Mouse (Mus musculus) cerebellum, postnatal 36 days (tissue): Measurements from ENCODE around the gene S100a3.

Experiments
- DNase-seq, 2 experiments: peaks; one replicate each; pipeline ENCODE4 v3.0.0; 2021 to 2022; ENCODE audit warnings: mixed read lengths in 2 of 2

The S100a3 gene

GRCm38 (mm10) chr3:90631984-90632383, 71.6 kb downstream of the S100a3 start:
- no peak for DNase-seq

GRCm38 (mm10) chr3:90638511-90639275, 78.3 kb downstream of the S100a3 start:
- DNase-seq, result no peak

DNA sequence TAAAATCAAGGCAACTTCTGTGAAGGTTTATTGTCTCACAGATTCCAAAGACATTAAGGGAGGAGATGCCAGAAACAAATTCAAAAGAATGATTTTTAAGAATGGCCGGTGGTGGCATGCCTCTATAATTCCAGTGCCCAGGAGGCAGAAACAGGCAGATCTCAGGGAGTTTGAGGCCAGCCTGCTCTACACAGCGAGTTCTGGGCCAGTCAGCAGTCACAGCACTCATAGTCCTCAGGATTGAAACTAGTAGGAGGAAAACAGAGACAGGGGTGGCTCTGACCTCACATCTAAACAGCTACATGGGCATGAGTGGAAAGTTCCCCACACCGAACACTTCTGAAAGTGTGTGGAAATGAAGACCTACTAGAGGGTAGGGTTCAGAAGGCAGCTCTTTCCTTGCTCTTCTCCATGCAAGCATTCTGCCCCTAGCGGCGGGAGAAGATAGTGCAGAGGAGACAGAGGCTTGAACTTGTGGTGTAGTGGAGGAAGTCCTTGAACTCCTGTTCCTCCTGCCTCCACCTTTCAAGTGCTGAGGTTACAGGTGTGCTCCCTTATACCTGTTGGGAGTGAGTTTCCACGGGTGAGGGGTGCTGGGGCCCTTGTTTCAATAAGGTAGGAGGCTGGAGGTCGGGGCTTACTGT, 79.3 kb downstream of the S100a3 start:
- DNase-seq, result peak in 1 of 2 experiments; percentile 6

DNA sequence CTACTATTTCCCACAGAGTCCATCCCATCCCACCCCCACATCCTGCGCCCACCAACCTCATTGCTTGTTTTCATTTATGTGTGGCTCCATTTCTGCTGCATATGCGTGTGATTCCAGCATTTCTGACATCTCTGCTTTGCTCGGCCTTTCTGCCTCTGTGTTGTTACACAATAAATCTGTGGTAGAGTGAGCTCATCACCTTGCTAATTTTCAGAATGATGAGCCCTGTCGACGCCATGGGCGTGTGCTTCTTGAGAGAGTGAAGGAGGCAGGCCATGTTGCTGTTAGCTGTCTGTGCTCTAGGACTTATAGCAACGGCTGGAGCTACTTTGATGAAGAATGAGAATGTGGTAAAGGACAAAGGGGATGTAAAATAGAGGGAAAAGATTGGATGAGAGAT, 80.6 kb downstream of the S100a3 start:
- no peak for DNase-seq

DNA sequence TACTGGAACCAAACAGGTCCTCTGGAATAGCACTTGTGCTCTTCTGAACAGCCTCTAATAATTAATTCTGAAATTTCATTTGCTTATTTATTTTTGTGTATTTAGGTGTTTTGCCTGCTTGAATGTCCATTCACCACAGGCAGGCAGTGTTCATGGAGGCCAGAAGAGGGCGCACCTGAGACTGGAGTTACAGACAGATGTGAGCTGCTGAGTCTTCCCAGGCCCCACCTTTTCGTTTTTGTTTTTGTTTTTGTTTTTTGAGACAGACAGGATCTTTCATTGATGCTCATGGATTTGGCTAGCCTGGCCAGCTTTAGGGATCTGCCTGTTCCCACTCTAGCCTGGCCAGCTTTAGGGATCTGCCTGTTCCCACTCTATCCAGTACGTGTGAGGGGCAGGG, 83.8 kb downstream of the S100a3 start:
- peak in 1 of 2 experiments; percentile 15 for DNase-seq

- no peak for DNase-seq
These were observed 86.9 kb downstream of the S100a3 start for GRCm38 (mm10) chr3:90647291-90647690.

DNA sequence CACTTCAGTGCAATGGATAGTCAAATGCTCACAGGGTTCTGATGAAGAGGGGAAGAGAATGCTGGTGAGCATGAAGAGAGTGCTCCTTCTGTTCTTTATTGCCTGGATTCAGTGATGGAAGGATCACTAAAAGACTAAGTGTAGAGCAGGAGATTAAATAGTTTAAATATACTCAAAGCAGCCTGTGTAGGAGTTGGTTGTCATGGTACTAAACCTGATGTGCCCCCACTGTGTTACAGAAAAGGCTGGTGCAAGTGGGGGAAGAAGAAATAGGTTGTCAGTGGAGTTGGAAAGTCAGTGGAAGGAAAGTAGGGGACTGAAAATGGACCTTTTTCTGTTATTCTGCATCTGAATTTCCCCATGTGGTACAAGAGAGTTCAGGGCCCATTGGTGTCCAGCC, 88.6 kb downstream of the S100a3 start:
- DNase-seq, result no peak

- DNase-seq, result no peak
These were observed 89.5 kb downstream of the S100a3 start for GRCm38 (mm10) chr3:90649832-90650231.
